Mouse (Mus musculus): ENCODE measurements at regions not wholly inside any gene's neighbourhood (a gene's known extent, or its start where the extent isn't known, plus 50 kb on each side); places are given as distances from the start of the nearest gene placed in this dataset.

GRCm38 (mm10) chr1:42242586-42243457 lies 452.7 kb upstream of the Pou3f3 start:
- H3K36me3 ChIP-seq (ENCODE audit: control insufficient read depth in 1 of 2, insufficient read depth in 2 of 2, low read length in 2 of 2), result no peaks in the 10 kb centered on the region
- DNase-seq (ENCODE audit: low read depth, low spot score), result no peak
- no peaks in the 10 kb centered on the region for H3K9me3 ChIP-seq (replicated peaks; ENCODE audit: insufficient read depth, low read length)
- TF ChIP-seq E2F4 (IDR thresholded peaks at IDR 0.05; ENCODE audit: borderline replicate concordance, low read depth, low read length) (no peak), TCF12 (IDR thresholded peaks at IDR 0.05; ENCODE audit: low read depth, low read length) (no peak), UBTF (IDR thresholded peaks at IDR 0.05; ENCODE audit: borderline replicate concordance, insufficient read depth, low read depth, low read length) (no peak), POLR2AphosphoS5 (IDR thresholded peaks at IDR 0.05; ENCODE audit: borderline replicate concordance, low read depth, low read length) (no peak), CHD1 (IDR thresholded peaks at IDR 0.05; ENCODE audit: low read depth, low read length) (no peak), EP300 (IDR thresholded peaks at IDR 0.05; ENCODE audit: low read depth in 1 of 2, low read length in 2 of 2) (no peak), CHD2 (IDR thresholded peaks at IDR 0.05; ENCODE audit: low read length) (no peak), USF2 (IDR thresholded peaks at IDR 0.05; ENCODE audit: borderline replicate concordance in 1 of 2, insufficient read depth in 1 of 2, low read depth in 1 of 2, low read length in 2 of 2) (no peak), TBP (IDR thresholded peaks at IDR 0.05; ENCODE audit: low read depth, low read length) (no peak), BHLHE40 (IDR thresholded peaks at IDR 0.05; ENCODE audit: borderline replicate concordance, low read depth, low read length) (no peak)
- H3K4me1 ChIP-seq (ENCODE audit: control insufficient read depth in 1 of 2, insufficient read depth in 2 of 2, low read length in 2 of 2), result no peaks in the 10 kb centered on the region
- H3K9ac ChIP-seq (ENCODE audit: control insufficient read depth, low read depth, low read length, poor library complexity, severe bottlenecking), result no peak overlapping the region
- no peaks in the 10 kb centered on the region for H3K27me3 ChIP-seq (ENCODE audit: control insufficient read depth in 1 of 2, insufficient read depth in 2 of 2, low read length in 2 of 2)
- no peak overlapping the region for H3K27ac ChIP-seq (ENCODE audit: control insufficient read depth, low read depth, low read length)
- H3K4me3 ChIP-seq (ENCODE audit: control insufficient read depth in 1 of 2, insufficient read depth in 1 of 2, low read depth in 2 of 2, low read length in 2 of 2), result no peak overlapping the region
- no peaks in the 10 kb centered on the region for H3K79me2 ChIP-seq (ENCODE audit: control insufficient read depth, insufficient read depth, low read length, poor library complexity)

GRCm38 (mm10) chr1:42243458-42243855 lies 452.1 kb upstream of the Pou3f3 start:
- H3K4me1 ChIP-seq (ENCODE audit: control insufficient read depth in 1 of 2, insufficient read depth in 2 of 2, low read length in 2 of 2), result no peaks in the 10 kb centered on the region
- H3K79me2 ChIP-seq (ENCODE audit: control insufficient read depth, insufficient read depth, low read length, poor library complexity), result no peaks in the 10 kb centered on the region
- DNase-seq (ENCODE audit: low read depth, low spot score), result no peak
- H3K9ac ChIP-seq (ENCODE audit: control insufficient read depth, low read depth, low read length, poor library complexity, severe bottlenecking), result no peak overlapping the region
- no peaks in the 10 kb centered on the region for H3K36me3 ChIP-seq (ENCODE audit: control insufficient read depth in 1 of 2, insufficient read depth in 2 of 2, low read length in 2 of 2)
- TF ChIP-seq USF1 (IDR thresholded peaks at IDR 0.05; ENCODE audit: low read depth, low read length), result no peak
- TF ChIP-seq GABPA (IDR thresholded peaks at IDR 0.05; ENCODE audit: low read depth, low read length), result no peak
- no peak overlapping the region for H3K4me3 ChIP-seq (ENCODE audit: control insufficient read depth in 1 of 2, insufficient read depth in 1 of 2, low read depth in 2 of 2, low read length in 2 of 2)
- H3K9me3 ChIP-seq (replicated peaks; ENCODE audit: insufficient read depth, low read length), result no peaks in the 10 kb centered on the region
- no peak overlapping the region for H3K27ac ChIP-seq (ENCODE audit: control insufficient read depth, low read depth, low read length)
- H3K27me3 ChIP-seq (ENCODE audit: control insufficient read depth in 1 of 2, insufficient read depth in 2 of 2, low read length in 2 of 2), result no peaks in the 10 kb centered on the region

DNA sequence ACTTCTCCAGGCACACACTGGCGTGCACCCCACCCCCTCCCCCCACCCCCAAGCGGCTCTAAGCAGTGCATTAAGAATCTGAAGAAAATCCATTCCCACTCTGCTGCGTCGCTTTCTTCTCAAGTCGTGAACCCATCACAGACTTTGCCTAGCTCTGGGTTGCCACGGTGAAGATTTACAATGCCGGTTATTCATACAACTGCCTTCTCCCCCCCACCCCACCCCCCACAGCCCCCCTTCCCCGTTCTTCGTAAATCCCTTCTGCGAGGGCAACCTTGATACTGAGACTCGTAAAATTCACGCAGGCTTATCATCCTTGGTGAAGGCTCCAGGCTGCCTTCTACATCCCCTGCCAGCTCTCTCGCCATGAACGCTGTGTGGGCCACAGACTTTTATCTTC lies 451.7 kb upstream of the Pou3f3 start:
- no peak overlapping the region for H3K4me3 ChIP-seq (ENCODE audit: control insufficient read depth in 1 of 2, insufficient read depth in 1 of 2, low read depth in 2 of 2, low read length in 2 of 2)
- H3K27me3 ChIP-seq (ENCODE audit: control insufficient read depth in 1 of 2, insufficient read depth in 2 of 2, low read length in 2 of 2), result no peaks in the 10 kb centered on the region
- H3K9ac ChIP-seq (ENCODE audit: control insufficient read depth, low read depth, low read length, poor library complexity, severe bottlenecking), result no peak overlapping the region
- H3K9me3 ChIP-seq (replicated peaks; ENCODE audit: insufficient read depth, low read length), result no peaks in the 10 kb centered on the region
- no peaks in the 10 kb centered on the region for H3K79me2 ChIP-seq (ENCODE audit: control insufficient read depth, insufficient read depth, low read length, poor library complexity)
- H3K27ac ChIP-seq (ENCODE audit: control insufficient read depth, low read depth, low read length), result no peak overlapping the region
- no peak for DNase-seq (ENCODE audit: low read depth, low spot score)
- H3K4me1 ChIP-seq (ENCODE audit: control insufficient read depth in 1 of 2, insufficient read depth in 2 of 2, low read length in 2 of 2), result no peaks in the 10 kb centered on the region
- H3K36me3 ChIP-seq (ENCODE audit: control insufficient read depth in 1 of 2, insufficient read depth in 2 of 2, low read length in 2 of 2), result no peaks in the 10 kb centered on the region
- TF ChIP-seq MYC (IDR thresholded peaks at IDR 0.05; ENCODE audit: low read depth, low read length), result no peak
- TF ChIP-seq TCF12 (IDR thresholded peaks at IDR 0.05; ENCODE audit: low read depth, low read length), result no peak
- TF ChIP-seq GATA1 (IDR thresholded peaks at IDR 0.05; ENCODE audit: low read depth, low read length), result no peak
- TF ChIP-seq ETS1 (IDR thresholded peaks at IDR 0.05; ENCODE audit: low read depth, low read length), result no peak
- no peak for TF ChIP-seq MYB (IDR thresholded peaks at IDR 0.05; ENCODE audit: low read depth, low read length)
- no peak for TF ChIP-seq ZKSCAN1 (IDR thresholded peaks at IDR 0.05; ENCODE audit: low read depth, low read length)
- TF ChIP-seq CTCF (IDR thresholded peaks at IDR 0.05 in 2 of 3, conservative IDR thresholded peaks at IDR 0.05 in 1 of 3; ENCODE audit: control insufficient read depth in 1 of 3, insufficient read depth in 1 of 3, low read depth in 2 of 3, low read length in 3 of 3, poor library complexity in 1 of 3, severe bottlenecking in 1 of 3), result no peak
- no peak for TF ChIP-seq NELFE (IDR thresholded peaks at IDR 0.05; ENCODE audit: low read depth, low read length)
- TF ChIP-seq SIN3A (IDR thresholded peaks at IDR 0.05; ENCODE audit: low read length), result no peak
- TF ChIP-seq MAFK (IDR thresholded peaks at IDR 0.05; ENCODE audit: borderline replicate concordance, low read depth, low read length), result no peak
- TF ChIP-seq ZMIZ1 (IDR thresholded peaks at IDR 0.05; ENCODE audit: low read depth, low read length), result no peak
- TF ChIP-seq CHD2 (IDR thresholded peaks at IDR 0.05; ENCODE audit: low read length), result no peak
- no peak for TF ChIP-seq NRF1 (IDR thresholded peaks at IDR 0.05; ENCODE audit: insufficient read depth, low read depth, low read length, poor library complexity, severe bottlenecking)
- no peak for TF ChIP-seq RCOR1 (IDR thresholded peaks at IDR 0.05; ENCODE audit: low read depth, low read length)
- TF ChIP-seq HCFC1 (IDR thresholded peaks at IDR 0.05; ENCODE audit: low read depth, low read length), result no peak

All from MEL (cell line).